Mouse (Mus musculus) stomach, postnatal 0 days (tissue): ENCODE measurements around the gene Git1.

Experiments used
- CTCF ChIP-seq: IDR thresholded peaks from 2 replicates; pipeline ENCODE4 v1.5.1; 2016; ENCODE audit warnings: antibody characterized with exemption, low read depth, mild to moderate bottlenecking, moderate library complexity
- EP300 ChIP-seq: optimal IDR thresholded peaks from 2 replicates; pipeline ENCODE3; 2016; ENCODE audit warnings: antibody characterized with exemption

DNA sequence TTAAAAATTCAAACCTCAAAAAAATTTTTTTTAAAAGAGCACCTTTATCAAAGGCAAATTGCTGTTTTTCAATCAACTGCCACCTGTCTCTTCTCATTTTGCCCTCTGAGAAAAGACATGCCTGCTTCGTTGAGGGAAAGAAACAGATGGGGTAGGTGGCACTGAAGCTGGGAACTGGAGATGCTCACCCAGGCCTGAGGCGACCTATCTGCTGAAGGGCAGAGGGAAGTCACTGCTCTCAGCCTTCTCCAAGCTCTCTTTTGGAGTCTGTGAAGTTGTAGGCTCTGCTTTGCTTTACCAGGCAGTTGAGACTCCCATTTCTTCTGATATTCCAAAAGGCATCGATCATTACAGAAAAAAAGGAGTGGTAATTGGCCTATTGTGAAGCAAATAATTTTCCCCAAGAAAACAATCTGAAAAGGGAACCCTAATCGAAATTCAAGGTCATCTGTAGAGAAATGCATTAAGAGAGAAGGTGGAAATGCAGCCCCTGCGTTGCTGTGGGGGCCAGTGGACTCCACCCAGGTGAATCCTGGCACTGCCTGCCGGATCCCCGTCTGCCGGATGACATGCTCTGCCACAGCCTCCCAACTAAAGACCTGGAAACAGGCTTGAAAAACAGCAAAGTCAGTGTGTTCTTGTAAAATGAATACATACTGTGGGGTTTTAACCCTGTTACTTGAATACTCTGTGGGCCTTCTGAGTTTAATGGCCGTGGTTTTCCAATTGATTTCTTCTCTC lies 37.4 kb upstream of the Git1 start:
- TF ChIP-seq CTCF (no peak), EP300 (no peak)
